Mouse (Mus musculus) CH12.LX (cell line): ENCODE measurements at regions not wholly inside any gene's neighbourhood (a gene's known extent, or its start where the extent isn't known, plus 50 kb on each side); places are given as distances from the start of the nearest gene placed in this dataset.

Source experiments
- DNase-seq: peaks from one replicate; pipeline ENCODE4 v3.0.0-alpha.2; 2013; ENCODE audit errors: extremely low read depth
- H3K27ac ChIP-seq: 2 replicates; pipeline ENCODE4 v1.5.1; 2012; ENCODE audit warnings: low read depth, mild to moderate bottlenecking, control low read depth, moderate library complexity; ENCODE audit not compliant: insufficient read depth
- H3K27me3 ChIP-seq: replicated peaks from 2 replicates; pipeline ENCODE3; 2012; ENCODE audit warnings: inconsistent platforms
- H3K36me3 ChIP-seq, 2 experiments: replicated peaks in 1 of 2; 2 replicates each; pipeline versions ENCODE3 to v1.6.1; 2012; ENCODE audit warnings: inconsistent platforms in 1 of 2, low read length in 1 of 2, mild to moderate bottlenecking in 1 of 2, mixed read lengths in 1 of 2, moderate library complexity in 1 of 2; ENCODE audit not compliant: control insufficient read depth in 1 of 2, insufficient read depth in 1 of 2
- H3K4me1 ChIP-seq, 2 experiments: 2 replicates each; pipeline ENCODE4 v1.6.1; 2012; ENCODE audit warnings: inconsistent platforms in 1 of 2, moderate library complexity in 1 of 2; ENCODE audit not compliant: insufficient read depth in 2 of 2, control insufficient read depth in 1 of 2
- H3K4me2 ChIP-seq: 2 replicates; pipeline ENCODE4 v1.6.1; 2012; ENCODE audit warnings: low read depth, mild to moderate bottlenecking, control low read depth; ENCODE audit not compliant: poor library complexity, insufficient read depth, severe bottlenecking
- H3K4me3 ChIP-seq, 3 experiments: fragments of 150-350 bp in 1 of 3; sonication (generic) in 1 of 3; replicated peaks in 1 of 3; 2 replicates each; pipeline versions ENCODE3 to v1.5.1; 2011 to 2012; ENCODE audit warnings: low read depth in 2 of 3, low read length in 2 of 3, mild to moderate bottlenecking in 2 of 3, moderate library complexity in 2 of 3, control low read depth in 1 of 3, improper control_type of control experiment in 1 of 3, inconsistent platforms in 1 of 3, mixed read lengths in 1 of 3; ENCODE audit not compliant: poor library complexity in 1 of 3
- H3K79me2 ChIP-seq: replicated peaks from 2 replicates; pipeline ENCODE4 v1.6.1; 2012; ENCODE audit warnings: mild to moderate bottlenecking, moderate library complexity; ENCODE audit not compliant: control insufficient read depth, poor library complexity, insufficient read depth, severe bottlenecking; ENCODE audit errors: extremely low read depth
- H3K9ac ChIP-seq: 2 replicates; pipeline ENCODE4 v1.6.1; 2012; ENCODE audit warnings: low read depth, mild to moderate bottlenecking, control low read depth, moderate library complexity; ENCODE audit not compliant: insufficient read depth
- H3K9me3 ChIP-seq: replicated peaks from 2 replicates; pipeline ENCODE3; 2012; ENCODE audit warnings: low read length, inconsistent platforms, mixed read lengths
- BHLHE40 ChIP-seq: IDR thresholded peaks from 2 replicates; pipeline ENCODE4 v1.6.1; 2011; ENCODE audit warnings: mild to moderate bottlenecking, low read depth, low read length, improper control_type of control experiment
- CHD2 ChIP-seq: IDR thresholded peaks from 2 replicates; pipeline ENCODE4 v1.6.1; 2011; ENCODE audit warnings: low read length, improper control_type of control experiment
- CTCF ChIP-seq, 2 experiments: IDR thresholded peaks in 1 of 2; conservative IDR thresholded peaks in 1 of 2; 2 replicates each; pipeline ENCODE4 v1.5.1; 2011 to 2012; ENCODE audit warnings: low read depth in 2 of 2, low read length in 2 of 2, improper control_type of control experiment in 1 of 2, inconsistent platforms in 1 of 2, mild to moderate bottlenecking in 1 of 2, moderate library complexity in 1 of 2
- EP300 ChIP-seq: IDR thresholded peaks from 2 replicates; pipeline ENCODE4 v1.6.1; 2011; ENCODE audit warnings: low read length, improper control_type of control experiment
- GABPA ChIP-seq: IDR thresholded peaks from 2 replicates; pipeline ENCODE4 v1.6.1; 2012; ENCODE audit warnings: low read depth, low read length, improper control_type of control experiment, inconsistent platforms; ENCODE audit not compliant: insufficient replicate concordance
- KAT2A ChIP-seq: IDR thresholded peaks from 2 replicates; pipeline ENCODE4 v1.6.1; 2012; ENCODE audit warnings: low read length, improper control_type of control experiment, inconsistent platforms; ENCODE audit not compliant: insufficient replicate concordance
- MAZ ChIP-seq: IDR thresholded peaks from 2 replicates; pipeline ENCODE4 v1.6.1; 2012; ENCODE audit warnings: low read depth, mild to moderate bottlenecking, inconsistent platforms, low read length, improper control_type of control experiment, moderate library complexity
- MYC ChIP-seq: IDR thresholded peaks from 2 replicates; pipeline ENCODE4 v1.6.1; 2011; ENCODE audit warnings: low read depth, mild to moderate bottlenecking, improper control_type of control experiment, low read length
- POLR2A ChIP-seq: IDR thresholded peaks from 2 replicates; pipeline ENCODE4 v1.6.1; 2011; ENCODE audit warnings: low read depth, mild to moderate bottlenecking, improper control_type of control experiment, low read length
- POLR2AphosphoS2 ChIP-seq: IDR thresholded peaks from 2 replicates; pipeline ENCODE4 v1.6.1; 2011; ENCODE audit warnings: low read depth, low read length, improper control_type of control experiment
- RCOR1 ChIP-seq: conservative IDR thresholded peaks from 2 replicates; pipeline ENCODE4 v1.6.1; 2012; ENCODE audit warnings: low read depth, mild to moderate bottlenecking, inconsistent platforms, low read length, improper control_type of control experiment
- SIN3A ChIP-seq: IDR thresholded peaks from 2 replicates; pipeline ENCODE4 v1.6.1; 2012; ENCODE audit warnings: low read length, improper control_type of control experiment, inconsistent platforms
- ZC3H11A ChIP-seq: IDR thresholded peaks from 2 replicates; pipeline ENCODE4 v1.6.1; 2012; ENCODE audit warnings: low read depth, mild to moderate bottlenecking, inconsistent platforms, low read length, improper control_type of control experiment
- ZMIZ1 ChIP-seq: IDR thresholded peaks from 2 replicates; pipeline ENCODE4 v1.6.1; 2012; ENCODE audit warnings: low read depth, mild to moderate bottlenecking, inconsistent platforms, low read length, improper control_type of control experiment
- ZNF384 ChIP-seq: IDR thresholded peaks from 2 replicates; pipeline ENCODE4 v1.6.1; 2012; ENCODE audit warnings: low read depth, low read length, improper control_type of control experiment, inconsistent platforms
- dilution Hi-C: fragments of 300-500 bp; cut with MboI; formaldehyde crosslinking; loops from 2 replicates; pipeline ENCODE4 v1.14.3; 2020; ENCODE audit warnings: low sequenced_read_pairs; ENCODE audit not compliant: extremely low pct_unique_long_range_greater_than_20kb, extremely low pct_ligation_motif_present
- in situ Hi-C: fragments of 300-500 bp; cut with MboI; formaldehyde crosslinking; loops from 3 replicates; pipeline ENCODE4 v1.14.3; 2019; ENCODE audit warnings: low sequenced_read_pairs, low pct_ligation_motif_present, low pct_unique_long_range_greater_than_20kb, mixed read lengths

GRCm38 (mm10) chr10:92556526-92557422 lies 165.4 kb downstream of the Nedd1 start:
- Histone ChIP-seq H3K9ac (no peak overlapping the region), H3K4me2 (peak overlapping the region; percentile 29; the same call in 1 of the 2 replicates), H3K36me3 (no peaks in the 10 kb centered on the region), H3K27me3 (no peaks in the 10 kb centered on the region), H3K4me1 (peaks cover 0 to 17% of the 10 kb centered on the region in 2 experiments; a peak in 2 of 4 replicates), H3K79me2 (no peaks in the 10 kb centered on the region), H3K4me3 (no peak overlapping the region), H3K9me3 (no peaks in the 10 kb centered on the region), H3K27ac (no peak overlapping the region)
- TF ChIP-seq EP300 (peak; percentile 10; the same call in 1 of the 2 replicates), ZNF384 (peak; percentile 82), KAT2A (no peak)
- in situ Hi-C loops: no loop called here
- DNase-seq: peak; percentile 27
- dilution Hi-C loops: no loop called here

- TF ChIP-seq EP300 (no peak), ZC3H11A (no peak), BHLHE40 (no peak), POLR2A (no peak), GABPA (no peak), ZNF384 (no peak), SIN3A (no peak), MYC (no peak), MAZ (no peak), ZMIZ1 (no peak), CTCF (conservative IDR thresholded peaks at IDR 0.05 in 1 of 2, IDR thresholded peaks at IDR 0.05 in 1 of 2; ENCODE audit: low read depth in 2 of 2, low read length in 2 of 2) (no peak), POLR2AphosphoS2 (no peak), CHD2 (no peak), RCOR1 (no peak), KAT2A (no peak)
- TF ChIP-seq, all 38 proteins: peak for 0
- peaks cover 0 to 17% of the 10 kb centered on the region in 2 experiments; a peak in 2 of 4 replicates for H3K4me1 ChIP-seq
- peak overlapping the region; percentile 29; the same call in 1 of the 2 replicates for H3K4me2 ChIP-seq
- H3K79me2 ChIP-seq: no peaks in the 10 kb centered on the region
- H3K27ac ChIP-seq: no peak overlapping the region
- no peaks in the 10 kb centered on the region for H3K36me3 ChIP-seq
- no peak for DNase-seq
- H3K9me3 ChIP-seq: no peaks in the 10 kb centered on the region
- H3K4me3 ChIP-seq: no peak overlapping the region
- no peak overlapping the region for H3K9ac ChIP-seq
- in situ Hi-C loops (no loop called here), dilution Hi-C loops (no loop called here)
- H3K27me3 ChIP-seq: no peaks in the 10 kb centered on the region
Measured at GRCm38 (mm10) chr10:92555727-92556525, 166.3 kb downstream of the Nedd1 start.
